Mouse (Mus musculus) cerebellum, adult 18-20 months (tissue): ENCODE measurements around the gene Syt14.
A peak's percentile ranks its signal among the peaks of the same experiment; 100 is the strongest.

ENCODE experiments used
- DNase-seq, 2 experiments: peaks; one replicate each; pipeline ENCODE4 v3.0.0; 2021

The Syt14 gene

GRCm38 (mm10) chr1:192860273-192860672, 175.3 kb downstream of the Syt14 start:
- DNase-seq: no peak

- no peak for DNase-seq
Measured at GRCm38 (mm10) chr1:192857582-192857981, 178.0 kb downstream of the Syt14 start.

- no peak for DNase-seq
Measured at GRCm38 (mm10) chr1:192856931-192857330, 178.6 kb downstream of the Syt14 start.

GRCm38 (mm10) chr1:192856411-192856810, 179.2 kb downstream of the Syt14 start:
- no peak for DNase-seq

- peak; percentile 58 to 73 for DNase-seq
Measured at GRCm38 (mm10) chr1:192855474-192856230, 179.9 kb downstream of the Syt14 start, which contains the start of gene Sertad4. Sertad4 (minus strand) TSS chr1:192855756.

GRCm38 (mm10) chr1:192854819-192855271, 180.7 kb downstream of the Syt14 start:
- peak; percentile 50 to 69 for DNase-seq

GRCm38 (mm10) chr1:192853988-192854818, 181.4 kb downstream of the Syt14 start:
- DNase-seq: peak in 1 of 2 experiments; percentile 14

GRCm38 (mm10) chr1:192853429-192853828, 182.1 kb downstream of the Syt14 start:
- no peak for DNase-seq

- no peak for DNase-seq
Measured at GRCm38 (mm10) chr1:192852047-192852446, 183.5 kb downstream of the Syt14 start.

GRCm38 (mm10) chr1:192851640-192852039, 183.9 kb downstream of the Syt14 start:
- no peak for DNase-seq

- no peak for DNase-seq
Measured at GRCm38 (mm10) chr1:192851126-192851525, 184.4 kb downstream of the Syt14 start.

- no peak for DNase-seq
Measured at GRCm38 (mm10) chr1:192849616-192850015, 186.0 kb downstream of the Syt14 start.

- no peak for DNase-seq
Measured at GRCm38 (mm10) chr1:192847254-192847653, 188.3 kb downstream of the Syt14 start.
